Mouse (Mus musculus): ENCODE data around the gene Ddx39. TPM values are rescaled to one million over a fixed set of nuclear protein-coding genes. Genes with fewer than 3 reads are reported as not detected.

Ddx39 gene
- polyA plus RNA-seq, 1 experiment from 2014 or later, result 70.9 TPM

GRCm38 (mm10) chr8:83736681-83737080, 21.7 kb downstream of the Ddx39 start:
- ATAC-seq, result no peak
- no peaks in the 10 kb centered on the region for H3K27me3 ChIP-seq
- in situ Hi-C loops (cut with MboI; ENCODE audit: low pct_unique_long_range_greater_than_20kb), result no loop called here
- CTCF ChIA-PET, result interaction anchor here (1.8 to 2.6 kb wide), 3 partner anchors 12 to 75 kb away, joined by 6 to 10 read pairs (median 8); no protein-coding TSS in a partner anchor
- POLR2A ChIA-PET, result interaction anchor here (1.6 kb wide), 1 partner anchor 12 kb away, joined by 8 read pairs; no protein-coding TSS in a partner anchor
- DNase-seq (ENCODE audit: low read depth, low spot score), result no peak
- TF ChIP-seq CTCF (IDR thresholded peaks at IDR 0.05), result no peak

- TF ChIP-seq CTCF (IDR thresholded peaks at IDR 0.05), result no peak
- ChIA-PET CTCF (interaction anchor here (1.3 to 2.6 kb wide), 4 partner anchors 12 to 75 kb away, joined by 3 to 10 read pairs (median 7); no protein-coding TSS in a partner anchor), POLR2A (interaction anchor here (1.3 to 1.6 kb wide), 3 partner anchors 10 to 21 kb away, joined by 3 to 8 read pairs (median 4); no protein-coding TSS in a partner anchor)
- no peaks in the 10 kb centered on the region for H3K27me3 ChIP-seq
- ATAC-seq (no peak), DNase-seq (ENCODE audit: low read depth, low spot score) (no peak)
- in situ Hi-C loops (cut with MboI; ENCODE audit: low pct_unique_long_range_greater_than_20kb), result no loop called here
Measured at GRCm38 (mm10) chr8:83737346-83737745, 22.4 kb downstream of the Ddx39 start.

- ChIA-PET CTCF (interaction anchor here (0.8 to 2.6 kb wide), 5 partner anchors 13 to 76 kb away, joined by 3 to 10 read pairs (median 6); no protein-coding TSS in a partner anchor), POLR2A (interaction anchor here (1.3 to 1.6 kb wide), 3 partner anchors 10 to 22 kb away, joined by 3 to 8 read pairs (median 4); no protein-coding TSS in a partner anchor)
- ATAC-seq, result peak; percentile 71
- H3K27me3 ChIP-seq, result no peaks in the 10 kb centered on the region
- in situ Hi-C loops (cut with MboI; ENCODE audit: low pct_unique_long_range_greater_than_20kb), result no loop called here
- no peak for TF ChIP-seq CTCF (IDR thresholded peaks at IDR 0.05)
- DNase-seq (ENCODE audit: low read depth, low spot score), result peak; percentile 97
Measured at GRCm38 (mm10) chr8:83737852-83738562, 23.0 kb downstream of the Ddx39 start.

GRCm38 (mm10) chr8:83738949-83739710, 24.2 kb downstream of the Ddx39 start:
- ChIA-PET CTCF (interaction anchor here (0.8 to 1.0 kb wide), 2 partner anchors 27 to 44 kb away, joined by 3 to 4 read pairs; no protein-coding TSS in a partner anchor), POLR2A (interaction anchor here (1.0 kb wide), 1 partner anchor 77 kb away, joined by 3 read pairs; no protein-coding TSS in a partner anchor)
- no peak for TF ChIP-seq CTCF (IDR thresholded peaks at IDR 0.05)
- in situ Hi-C loops (cut with MboI; ENCODE audit: low pct_unique_long_range_greater_than_20kb), result no loop called here
- no peaks in the 10 kb centered on the region for H3K27me3 ChIP-seq
- DNase-seq (ENCODE audit: low read depth, low spot score), result no peak
- no peak for ATAC-seq

GRCm38 (mm10) chr8:83739711-83740468, 24.9 kb downstream of the Ddx39 start:
- no peak for ATAC-seq
- in situ Hi-C loops (cut with MboI; ENCODE audit: low pct_unique_long_range_greater_than_20kb), result no loop called here
- no peaks in the 10 kb centered on the region for H3K27me3 ChIP-seq
- CTCF ChIA-PET, result interaction anchor here (0.8 to 1.0 kb wide), 2 partner anchors 26 to 43 kb away, joined by 3 to 4 read pairs; no protein-coding TSS in a partner anchor
- no peak for DNase-seq (ENCODE audit: low read depth, low spot score)
- no peak for TF ChIP-seq CTCF (IDR thresholded peaks at IDR 0.05)
- POLR2A ChIA-PET, result interaction anchor here (0.8 to 1.0 kb wide), 2 partner anchors 47 to 78 kb away, joined by 3 to 4 read pairs; no protein-coding TSS in a partner anchor

- ChIA-PET POLR2A (interaction anchor here (0.8 to 1.0 kb wide), 2 partner anchors 46 to 79 kb away, joined by 3 to 4 read pairs; no protein-coding TSS in a partner anchor), CTCF (interaction anchor here (1.1 to 1.5 kb wide), 2 partner anchors 13 to 42 kb away, joined by 3 to 4 read pairs; no protein-coding TSS in a partner anchor)
- no peaks in the 10 kb centered on the region for H3K27me3 ChIP-seq
- TF ChIP-seq CTCF (IDR thresholded peaks at IDR 0.05), result no peak
- no peak for DNase-seq (ENCODE audit: low read depth, low spot score)
- in situ Hi-C loops (cut with MboI; ENCODE audit: low pct_unique_long_range_greater_than_20kb), result no loop called here
- no peak for ATAC-seq
Measured at GRCm38 (mm10) chr8:83740586-83740975, 25.6 kb downstream of the Ddx39 start.

- POLR2A ChIA-PET, result no interaction called here
- ATAC-seq (no peak), DNase-seq (ENCODE audit: low read depth, low spot score) (no peak)
- TF ChIP-seq CTCF (IDR thresholded peaks at IDR 0.05), result no peak
- CTCF ChIA-PET, result interaction anchor here (1.1 to 1.5 kb wide), 2 partner anchors 13 to 42 kb away, joined by 3 to 4 read pairs; no protein-coding TSS in a partner anchor
- H3K27me3 ChIP-seq, result no peaks in the 10 kb centered on the region
- in situ Hi-C loops (cut with MboI; ENCODE audit: low pct_unique_long_range_greater_than_20kb), result no loop called here
Measured at GRCm38 (mm10) chr8:83740976-83741741, 26.2 kb downstream of the Ddx39 start, which contains the start of gene Adgre5. Gene Adgre5, minus strand, starts transcription at chr8:83741326.

GRCm38 (mm10) chr8:83741849-83742655, 27.1 kb downstream of the Ddx39 start:
- no peaks in the 10 kb centered on the region for H3K27me3 ChIP-seq
- ChIA-PET CTCF (interaction anchor here (1.1 to 1.5 kb wide), 2 partner anchors 14 to 41 kb away, joined by 3 to 4 read pairs; no protein-coding TSS in a partner anchor), POLR2A (no interaction called here)
- TF ChIP-seq CTCF (IDR thresholded peaks at IDR 0.05), result no peak
- DNase-seq (ENCODE audit: low read depth, low spot score) (no peak), ATAC-seq (no peak)
- in situ Hi-C loops (cut with MboI; ENCODE audit: low pct_unique_long_range_greater_than_20kb), result no loop called here
